In the genomic region with DNA sequence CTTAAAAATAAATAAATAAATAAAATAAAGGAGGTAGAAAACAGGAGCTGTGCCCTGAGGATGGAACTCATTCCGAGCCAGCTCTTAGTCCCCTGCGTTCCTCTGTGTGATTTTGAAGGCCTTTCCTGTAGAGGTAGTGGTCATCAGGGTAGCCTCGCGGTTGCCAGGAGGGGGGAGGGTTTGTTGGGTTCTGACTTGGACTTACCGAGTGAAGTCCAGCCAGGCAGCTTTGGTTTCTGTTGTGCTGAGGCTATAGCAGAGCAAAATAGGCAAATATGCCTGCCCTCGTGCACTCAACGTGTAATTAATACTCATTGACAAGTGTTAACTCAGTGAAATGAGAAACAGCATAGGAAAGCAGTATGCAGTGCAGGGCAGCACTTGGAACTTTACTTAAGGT, we compare ENCODE assay signal across 9 mouse cellular contexts.
DNase-seq lines count a peak whose midpoint lies in the region; ATAC-seq and TF ChIP-seq lines count a peak whose summit lies in the region.
"Had no signal": no experiment of that assay in that cellular context is flagged by ENCODE, and none has a peak within 500 bp of the region (broad histone marks: within the 10 kb centered on the region; RNA-seq: fewer than 3 reads in every experiment).

No protein-coding gene starts in this region.

- in situ Hi-C loops in CH12.LX (cut with MboI; ENCODE audit: low pct_ligation_motif_present, low pct_unique_long_range_greater_than_20kb, low sequenced_read_pairs), result no loop called here

- intact Hi-C loops in heart, postnatal 25 days (cut with DNase I), result no loop called here

- no peak for DNase-seq in intestine, embryonic 14.5 days (ENCODE audit: low spot score)
- DNase-seq in CH12.LX (ENCODE audit: extremely low read depth), result no peak
- no peak for DNase-seq in embryonic facial prominence, embryonic 14.5 days (ENCODE audit: low spot score)
- no peak for DNase-seq in liver, embryonic 14.5 days (ENCODE audit: low read depth in 3 of 3, low spot score in 3 of 3)
- no peak for DNase-seq in right cerebral cortex, adult 2 months (ENCODE audit: low spot score in 2 of 2)
- no peak for DNase-seq in urinary bladder, postnatal 4 days (ENCODE audit: low spot score in 2 of 2)
- DNase-seq in heart, postnatal 25 days (ENCODE audit: low spot score), result no peak

- no peak overlapping the region for H3K9ac ChIP-seq in intestine, embryonic 14.5 days (ENCODE audit: low read length)
- no peak overlapping the region for H3K9ac ChIP-seq in intestine, embryonic 15.5 days
- no peak overlapping the region for H3K9ac ChIP-seq in CH12.LX (ENCODE audit: insufficient read depth, low read depth)
- no peak overlapping the region for H3K9ac ChIP-seq in embryonic facial prominence, embryonic 14.5 days (ENCODE audit: low read depth, low read length)
- H3K9ac ChIP-seq in liver, embryonic 14.5 days (replicated peaks), result no peak overlapping the region; the same call in 1 of the 2 replicates
- H3K9ac ChIP-seq: midbrain, embryonic 15.5 days had no signal

- dilution Hi-C loops in CH12.LX (cut with MboI; ENCODE audit: extremely low pct_ligation_motif_present, extremely low pct_unique_long_range_greater_than_20kb, low sequenced_read_pairs), result no loop called here

- H3K79me2 ChIP-seq in CH12.LX (replicated peaks; ENCODE audit: control insufficient read depth, extremely low read depth, insufficient read depth, poor library complexity, severe bottlenecking), result no peaks in the 10 kb centered on the region; the same call in 1 of the 2 replicates

- peak overlapping the region; percentile 6; the same call in 1 of the 2 replicates for H3K27ac ChIP-seq in intestine, embryonic 14.5 days (ENCODE audit: low read depth)
- no peak overlapping the region for H3K27ac ChIP-seq in intestine, embryonic 15.5 days
- peak overlapping the region; percentile 52 for H3K27ac ChIP-seq in CH12.LX (ENCODE audit: insufficient read depth, low read depth)
- H3K27ac ChIP-seq in embryonic facial prominence, embryonic 14.5 days (replicated peaks; ENCODE audit: low read depth, low read length), result 0 out of 2 replicates have a peak overlapping the region, but pooled peaks have one; percentile 62
- no peak overlapping the region for H3K27ac ChIP-seq in liver, embryonic 14.5 days
- H3K27ac ChIP-seq: midbrain, embryonic 15.5 days had no signal

- no peak overlapping the region for H3K4me2 ChIP-seq in intestine, embryonic 14.5 days (ENCODE audit: low read length)
- no peak overlapping the region for H3K4me2 ChIP-seq in intestine, embryonic 15.5 days (replicated peaks)
- peak overlapping the region; percentile 33 for H3K4me2 ChIP-seq in CH12.LX (ENCODE audit: insufficient read depth, low read depth, poor library complexity, severe bottlenecking)
- H3K4me2 ChIP-seq in embryonic facial prominence, embryonic 14.5 days (ENCODE audit: low read depth, low read length), result no peak overlapping the region
- H3K4me2 ChIP-seq in liver, embryonic 14.5 days (ENCODE audit: low read depth), result peak overlapping the region; percentile 55
- H3K4me2 ChIP-seq: midbrain, embryonic 15.5 days had no signal

- H3K9me3 ChIP-seq in intestine, embryonic 14.5 days (ENCODE audit: control insufficient read depth, low read length), result no peaks in the 10 kb centered on the region
- H3K9me3 ChIP-seq in intestine, embryonic 15.5 days, result no peaks in the 10 kb centered on the region
- peaks cover 4% of the 10 kb centered on the region for H3K9me3 ChIP-seq in CH12.LX (replicated peaks; ENCODE audit: low read length)
- H3K9me3 ChIP-seq in embryonic facial prominence, embryonic 14.5 days (ENCODE audit: control insufficient read depth, low read length), result no peaks in the 10 kb centered on the region
- H3K9me3 ChIP-seq in liver, embryonic 14.5 days (ENCODE audit: control insufficient read depth, low read length), result no peaks in the 10 kb centered on the region
- H3K9me3 ChIP-seq: midbrain, embryonic 15.5 days had no signal

- H3K36me3 ChIP-seq in intestine, embryonic 14.5 days (ENCODE audit: control insufficient read depth, insufficient read depth, low read length), result peaks cover 19% of the 10 kb centered on the region; the same call in 1 of the 2 replicates
- peaks cover 13% of the 10 kb centered on the region; the same call in 1 of the 2 replicates for H3K36me3 ChIP-seq in intestine, embryonic 15.5 days
- peaks cover 10 to 27% of the 10 kb centered on the region in 2 experiments for H3K36me3 ChIP-seq in CH12.LX (replicated peaks in 1 of 2; ENCODE audit: control insufficient read depth in 1 of 2, insufficient read depth in 1 of 2, low read length in 1 of 2)
- peaks cover 9% of the 10 kb centered on the region for H3K36me3 ChIP-seq in embryonic facial prominence, embryonic 14.5 days (ENCODE audit: control insufficient read depth, insufficient read depth, low read length)
- no peaks in the 10 kb centered on the region; the same call in 1 of the 2 replicates for H3K36me3 ChIP-seq in liver, embryonic 14.5 days (replicated peaks; ENCODE audit: control insufficient read depth, insufficient read depth, low read depth)

- TF ChIP-seq POLR2A in CH12.LX (IDR thresholded peaks at IDR 0.05; ENCODE audit: low read depth, low read length), result no peak

- no peaks in the 10 kb centered on the region for H3K27me3 ChIP-seq in intestine, embryonic 14.5 days (replicated peaks; ENCODE audit: control insufficient read depth, insufficient read depth, low read length)
- no peaks in the 10 kb centered on the region for H3K27me3 ChIP-seq in intestine, embryonic 15.5 days (replicated peaks)
- H3K27me3 ChIP-seq in CH12.LX (replicated peaks), result no peaks in the 10 kb centered on the region
- no peaks in the 10 kb centered on the region for H3K27me3 ChIP-seq in embryonic facial prominence, embryonic 14.5 days (replicated peaks; ENCODE audit: control insufficient read depth, insufficient read depth, low read length)
- H3K27me3 ChIP-seq in liver, embryonic 14.5 days (ENCODE audit: control insufficient read depth, insufficient read depth, low read length), result no peaks in the 10 kb centered on the region
- H3K27me3 ChIP-seq: midbrain, embryonic 15.5 days had no signal

- TF ChIP-seq RAD21 in CH12.LX (IDR thresholded peaks at IDR 0.05; ENCODE audit: low read depth, low read length), result no peak

- no peak for TF ChIP-seq EP300 in CH12.LX (IDR thresholded peaks at IDR 0.05; ENCODE audit: low read length)
- no peak for TF ChIP-seq EP300 in liver, embryonic 14.5 days (IDR thresholded peaks at IDR 0.05; ENCODE audit: low read depth)

- TF ChIP-seq CTCF in CH12.LX (conservative IDR thresholded peaks at IDR 0.05 in 1 of 2, IDR thresholded peaks at IDR 0.05 in 1 of 2; ENCODE audit: low read depth in 2 of 2, low read length in 2 of 2), result no peak
- no peak for TF ChIP-seq CTCF in liver, embryonic 14.5 days (IDR thresholded peaks at IDR 0.05; ENCODE audit: low read depth)

- no peak overlapping the region for H3K4me3 ChIP-seq in intestine, embryonic 14.5 days (ENCODE audit: low read depth, low read length)
- H3K4me3 ChIP-seq in intestine, embryonic 15.5 days (replicated peaks), result no peak overlapping the region
- no peak overlapping the region for H3K4me3 ChIP-seq in CH12.LX (replicated peaks in 1 of 3; ENCODE audit: low read depth in 2 of 3, low read length in 2 of 3, poor library complexity in 1 of 3)
- H3K4me3 ChIP-seq in embryonic facial prominence, embryonic 14.5 days (ENCODE audit: low read depth, low read length), result no peak overlapping the region
- no peak overlapping the region for H3K4me3 ChIP-seq in liver, embryonic 14.5 days (ENCODE audit: insufficient read depth in 1 of 2, low read depth in 2 of 2, low read length in 2 of 2)
- H3K4me3 ChIP-seq: midbrain, embryonic 15.5 days had no signal

- 78% methylated on average over 7 of the region's 7 CpGs for WGBS in intestine, embryonic 14.5 days
- WGBS in intestine, embryonic 15.5 days, result 77% methylated on average over 7 of the region's 7 CpGs
- 72% methylated on average over 7 of the region's 7 CpGs for WGBS in embryonic facial prominence, embryonic 14.5 days
- 45% methylated on average over 7 of the region's 7 CpGs for WGBS in liver, embryonic 14.5 days (ENCODE audit: insufficient replicate concordance)

- 0 out of 2 replicates have a peak, but pooled peaks cover 4% of the 10 kb centered on the region for H3K4me1 ChIP-seq in intestine, embryonic 14.5 days (replicated peaks; ENCODE audit: control insufficient read depth, insufficient read depth, low read length)
- H3K4me1 ChIP-seq in intestine, embryonic 15.5 days (replicated peaks), result peaks cover 10% of the 10 kb centered on the region; the same call in 1 of the 2 replicates
- H3K4me1 ChIP-seq in CH12.LX (ENCODE audit: control insufficient read depth in 1 of 2, insufficient read depth in 2 of 2), result peaks cover 11 to 64% of the 10 kb centered on the region in 2 experiments
- H3K4me1 ChIP-seq in embryonic facial prominence, embryonic 14.5 days (ENCODE audit: control insufficient read depth, insufficient read depth, low read length), result no peaks in the 10 kb centered on the region
- H3K4me1 ChIP-seq in liver, embryonic 14.5 days (replicated peaks; ENCODE audit: control insufficient read depth in 2 of 2, insufficient read depth in 2 of 2, low read length in 1 of 2), result peaks cover 5 to 9% of the 10 kb centered on the region in 2 experiments

- ATAC-seq in intestine, embryonic 14.5 days (replicated peaks; ENCODE audit: low FRiP score, low TSS enrichment, low read depth), result no peak
- no peak; the same call in none of the 2 replicates for ATAC-seq in intestine, embryonic 15.5 days
- ATAC-seq in embryonic facial prominence, embryonic 14.5 days (ENCODE audit: low read depth), result no peak
- peak; percentile 17; the same call in 1 of the 2 replicates for ATAC-seq in liver, embryonic 14.5 days (ENCODE audit: insufficient read depth)
- ATAC-seq: midbrain, embryonic 15.5 days had no signal

TF ChIP-seq in CH12.LX, 34 proteins besides CTCF, POLR2A, EP300 and RAD21:
- TF ChIP-seq NRF1 (IDR thresholded peaks at IDR 0.05; ENCODE audit: low read depth, low read length), result no peak
- TF ChIP-seq SIN3A (IDR thresholded peaks at IDR 0.05; ENCODE audit: low read length), result no peak
- TF ChIP-seq IRF4 (IDR thresholded peaks at IDR 0.05; ENCODE audit: low read depth, low read length), result peak; percentile 15; the same call in 1 of the 2 replicates

Comparison
In these comparisons a context has a peak if more than half of its experiments do, and no peak if none do; other contexts are left out.
1. H3K27ac ChIP-seq: peak in intestine, embryonic 14.5 days (single experiment), CH12.LX (single experiment) and embryonic facial prominence, embryonic 14.5 days (single experiment); none in intestine, embryonic 15.5 days (single experiment) and liver, embryonic 14.5 days (single experiment).
2. H3K4me2 ChIP-seq: peak in CH12.LX (single experiment) and liver, embryonic 14.5 days (single experiment); none in intestine, embryonic 14.5 days (single experiment), intestine, embryonic 15.5 days (single experiment) and embryonic facial prominence, embryonic 14.5 days (single experiment).